Mouse (Mus musculus): ENCODE data around the gene Mybph. TPM values are rescaled to one million over a fixed set of nuclear protein-coding genes. Genes with fewer than 3 reads are reported as not detected.

Mybph gene
- polyA plus RNA-seq, 1 experiment from 2014 or later, result 6.1 TPM

DNA sequence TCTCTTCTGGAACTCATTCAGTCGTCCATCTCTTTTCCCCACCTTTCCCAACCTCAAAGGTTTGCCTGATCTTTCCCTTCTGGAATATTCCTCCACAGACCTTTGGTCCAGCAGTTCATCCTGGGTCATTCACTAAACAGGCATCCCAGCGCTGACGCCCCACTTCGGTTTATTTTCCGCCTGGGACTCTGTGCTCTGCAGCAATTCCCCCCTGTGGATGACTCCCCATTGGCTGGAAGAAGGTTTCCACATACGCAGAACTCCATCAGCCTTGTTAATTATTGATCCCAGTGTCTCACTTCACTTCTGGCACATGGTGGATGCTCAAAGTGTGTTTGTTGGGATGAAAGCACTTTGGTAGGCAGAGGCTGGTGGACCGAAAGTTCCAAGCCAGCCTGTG lies 29.8 kb upstream of the Mybph start:
- no peak for ATAC-seq (replicated peaks; ENCODE audit: low FRiP score)
- H3K9ac ChIP-seq, result no peak overlapping the region
- WGBS, result 77% methylated on average over 7 of the region's 7 CpGs

DNA sequence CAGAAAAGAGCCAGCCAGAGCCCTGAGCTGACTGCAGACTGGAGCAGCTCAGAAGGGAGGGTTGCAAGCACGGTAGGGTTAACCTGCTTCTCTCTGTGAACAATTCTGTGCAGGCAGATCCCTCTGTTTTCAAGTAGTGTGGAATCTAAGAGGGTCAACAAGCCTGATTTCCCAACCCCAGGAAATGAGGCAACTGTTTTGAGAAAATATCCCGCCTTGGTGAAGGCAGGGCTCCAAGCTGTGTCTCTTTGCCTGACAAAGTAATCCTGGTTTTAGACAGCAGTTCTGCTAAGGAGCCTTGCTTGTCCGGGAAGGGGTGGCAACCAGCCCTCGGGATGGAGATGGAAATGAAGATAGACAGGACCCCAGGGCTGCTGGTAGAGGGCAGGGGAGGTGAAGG lies 28.8 kb upstream of the Mybph start:
- no peak overlapping the region for H3K4me3 ChIP-seq (replicated peaks)
- H3K36me3 ChIP-seq, result no peaks in the 10 kb centered on the region
- 58% methylated on average over 4 of the region's 4 CpGs for WGBS
- H3K4me2 ChIP-seq, result no peak overlapping the region
- no peaks in the 10 kb centered on the region for H3K4me1 ChIP-seq
- no peaks in the 10 kb centered on the region for H3K9me3 ChIP-seq (replicated peaks)
- H3K27ac ChIP-seq, result no peak overlapping the region
- H3K9ac ChIP-seq, result no peak overlapping the region
- H3K27me3 ChIP-seq, result no peaks in the 10 kb centered on the region
- ATAC-seq (replicated peaks; ENCODE audit: low FRiP score), result no peak

More for the DNA sequence above, 29.8 kb upstream of the Mybph start:
- no peaks in the 10 kb centered on the region for H3K36me3 ChIP-seq
- no peaks in the 10 kb centered on the region for H3K27me3 ChIP-seq
- no peak overlapping the region for H3K4me2 ChIP-seq
- H3K4me1 ChIP-seq, result no peaks in the 10 kb centered on the region
- H3K9me3 ChIP-seq (replicated peaks), result no peaks in the 10 kb centered on the region
- no peak overlapping the region for H3K4me3 ChIP-seq (replicated peaks)
- no peak overlapping the region for H3K27ac ChIP-seq

DNA sequence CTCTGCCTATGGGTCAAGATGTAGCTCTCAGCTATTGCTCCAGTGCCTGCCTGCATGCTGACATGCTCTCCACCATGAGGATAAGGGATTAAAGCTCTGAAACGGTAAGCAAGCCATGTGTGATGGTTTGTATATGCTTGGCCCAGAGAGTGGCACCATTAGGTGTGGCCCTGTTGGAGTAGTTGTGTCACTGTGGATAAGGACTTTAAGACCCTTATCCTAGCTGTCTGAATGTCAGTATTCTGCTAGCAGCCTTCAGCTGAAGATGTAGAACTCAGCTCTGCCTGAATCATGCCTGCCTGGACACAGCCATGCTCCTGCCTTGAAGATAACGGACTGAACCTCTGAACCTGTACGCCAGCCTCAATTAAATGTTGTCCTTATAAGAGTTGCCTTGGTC lies 26.7 kb upstream of the Mybph start:
- no peaks in the 10 kb centered on the region for H3K4me1 ChIP-seq
- H3K4me2 ChIP-seq, result no peak overlapping the region
- no peak for ATAC-seq (replicated peaks; ENCODE audit: low FRiP score)
- H3K9ac ChIP-seq, result no peak overlapping the region
- H3K4me3 ChIP-seq (replicated peaks), result no peak overlapping the region
- H3K36me3 ChIP-seq, result no peaks in the 10 kb centered on the region
- H3K27me3 ChIP-seq, result no peaks in the 10 kb centered on the region
- WGBS, result 92% methylated on average over 3 of the region's 3 CpGs
- no peak overlapping the region for H3K27ac ChIP-seq
- no peaks in the 10 kb centered on the region for H3K9me3 ChIP-seq (replicated peaks)

DNA sequence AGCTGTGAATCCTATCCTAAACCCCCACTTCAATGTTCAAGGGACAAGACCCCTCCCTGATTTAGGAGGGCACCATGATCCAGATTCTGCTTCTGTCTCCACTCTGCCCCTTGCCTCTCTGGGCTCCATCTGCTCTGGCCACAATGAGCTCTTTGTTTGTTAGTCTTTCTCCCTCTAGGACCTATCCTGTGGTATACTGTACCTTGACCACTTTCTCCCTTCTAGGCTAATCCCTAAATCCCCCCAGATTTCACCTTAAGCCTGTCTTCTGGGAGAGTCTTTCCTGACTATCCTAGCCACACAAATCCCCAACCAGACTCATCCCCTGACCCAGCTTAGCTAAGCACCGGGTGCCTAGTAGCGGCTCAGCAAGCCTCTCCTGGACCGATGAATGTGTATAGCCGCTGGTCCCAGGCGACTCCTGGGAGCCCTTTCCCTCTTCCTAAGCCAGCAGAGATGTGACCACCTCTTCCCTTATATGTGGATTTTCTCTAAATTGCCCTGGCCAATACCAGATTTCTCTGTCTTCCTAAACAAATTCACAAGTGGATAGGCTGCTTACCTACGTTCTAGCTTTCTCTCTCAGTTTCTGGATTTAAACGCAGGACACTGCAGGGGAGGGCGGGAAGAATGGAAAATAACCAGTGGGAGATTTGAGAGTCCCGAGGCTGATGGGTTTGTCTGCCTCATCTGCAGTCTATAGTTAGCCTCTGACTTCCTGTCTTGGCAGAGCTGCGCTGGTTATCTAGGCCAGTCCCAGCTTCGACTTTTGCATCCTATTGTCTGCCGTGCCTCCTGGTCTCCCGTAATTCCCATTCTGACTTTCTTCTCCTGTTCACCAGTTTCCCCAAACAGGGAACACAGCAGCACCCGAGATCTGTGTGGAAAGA lies 25.6 kb upstream of the Mybph start:
- Histone ChIP-seq H3K4me3 (replicated peaks) (no peak overlapping the region), H3K9ac (no peak overlapping the region), H3K36me3 (no peaks in the 10 kb centered on the region), H3K27me3 (no peaks in the 10 kb centered on the region), H3K4me1 (no peaks in the 10 kb centered on the region), H3K9me3 (replicated peaks) (no peaks in the 10 kb centered on the region), H3K4me2 (no peak overlapping the region), H3K27ac (no peak overlapping the region)
- ATAC-seq (replicated peaks; ENCODE audit: low FRiP score), result no peak
- 64% methylated on average over 14 of the region's 14 CpGs for WGBS

DNA sequence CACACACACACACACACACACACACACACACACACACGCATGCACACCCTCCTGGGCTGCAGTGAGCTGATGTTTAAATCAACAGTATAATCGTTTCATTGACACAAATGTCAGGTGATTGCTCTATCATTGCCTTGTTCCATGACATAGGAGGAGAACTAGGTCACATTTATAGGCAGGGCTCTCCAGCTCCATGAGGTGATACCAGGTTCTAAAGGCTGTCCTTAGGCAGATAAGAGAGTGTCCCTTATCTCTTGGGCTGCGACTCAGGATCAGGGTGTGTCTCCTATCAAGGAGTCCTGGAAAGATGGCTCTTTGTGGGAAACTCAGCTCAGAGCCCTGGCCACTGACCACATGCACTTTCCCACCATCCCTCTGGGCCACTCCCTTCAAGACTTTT lies 24.7 kb upstream of the Mybph start:
- H3K9ac ChIP-seq, result no peak overlapping the region
- WGBS, result 93% methylated on average over 3 of the region's 3 CpGs
- H3K4me1 ChIP-seq, result no peaks in the 10 kb centered on the region
- H3K4me2 ChIP-seq, result no peak overlapping the region
- no peaks in the 10 kb centered on the region for H3K9me3 ChIP-seq (replicated peaks)
- no peaks in the 10 kb centered on the region for H3K27me3 ChIP-seq
- no peak overlapping the region for H3K4me3 ChIP-seq (replicated peaks)
- H3K36me3 ChIP-seq, result no peaks in the 10 kb centered on the region
- H3K27ac ChIP-seq, result no peak overlapping the region
- no peak for ATAC-seq (replicated peaks; ENCODE audit: low FRiP score)

DNA sequence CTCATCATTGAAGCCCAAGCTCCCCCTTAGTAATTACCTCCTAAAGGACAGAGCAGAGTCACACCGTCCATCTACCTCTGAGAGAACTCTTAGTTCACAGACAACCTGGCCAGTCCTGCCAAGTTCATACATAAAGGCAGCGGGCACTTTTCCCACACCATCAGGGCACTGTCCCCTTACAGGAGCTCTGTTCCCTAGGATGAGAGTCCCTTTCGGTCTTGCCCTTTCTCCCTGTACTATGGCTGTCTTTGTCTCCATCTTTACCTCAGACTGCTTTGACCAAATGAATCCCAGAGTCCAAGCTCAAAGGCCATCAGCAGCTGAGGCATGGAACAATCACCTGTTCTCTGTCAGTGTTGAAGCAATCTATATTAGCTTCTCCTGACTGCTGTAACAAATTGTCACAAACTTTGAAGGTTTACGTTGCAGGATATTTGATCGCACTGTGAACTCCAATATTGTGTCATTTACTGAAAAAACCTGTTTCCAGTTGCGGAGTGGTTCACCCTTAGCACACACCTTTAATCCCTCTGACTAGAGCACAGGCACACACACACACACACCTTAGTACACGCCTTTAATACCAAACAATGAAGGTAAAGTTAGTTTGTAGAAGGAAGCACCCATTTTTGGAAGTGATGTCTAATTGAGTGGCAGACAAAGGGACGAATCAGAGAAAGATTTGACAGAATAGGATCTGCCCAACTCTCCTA lies 24.1 kb upstream of the Mybph start:
- no peaks in the 10 kb centered on the region for H3K9me3 ChIP-seq (replicated peaks)
- H3K4me2 ChIP-seq, result no peak overlapping the region
- no peaks in the 10 kb centered on the region for H3K36me3 ChIP-seq
- H3K9ac ChIP-seq, result no peak overlapping the region
- no peak for ATAC-seq (replicated peaks; ENCODE audit: low FRiP score)
- no peaks in the 10 kb centered on the region for H3K4me1 ChIP-seq
- 93% methylated on average over 8 of the region's 8 CpGs for WGBS
- no peak overlapping the region for H3K4me3 ChIP-seq (replicated peaks)
- no peaks in the 10 kb centered on the region for H3K27me3 ChIP-seq
- no peak overlapping the region for H3K27ac ChIP-seq

DNA sequence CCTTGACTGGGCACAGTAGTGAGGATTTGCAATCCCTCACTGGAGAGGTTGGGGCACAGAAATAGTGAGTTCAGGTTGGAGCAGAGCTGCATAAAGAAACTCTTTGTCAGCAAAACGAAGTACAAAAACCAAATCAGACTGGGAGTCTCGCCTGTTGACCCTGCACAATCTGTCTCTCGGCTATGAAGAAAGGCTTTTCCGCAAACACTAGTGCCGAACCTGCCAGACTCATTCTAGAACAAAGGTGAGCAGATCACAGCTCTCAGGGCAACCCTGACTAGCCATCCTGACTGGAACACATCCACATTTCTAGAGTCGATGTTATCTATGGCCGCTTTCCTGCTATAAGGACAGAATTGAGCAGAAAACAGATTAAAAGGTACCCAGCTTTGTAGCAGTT lies 20.2 kb upstream of the Mybph start:
- H3K27me3 ChIP-seq, result no peaks in the 10 kb centered on the region
- H3K4me1 ChIP-seq, result 0 out of 2 replicates have a peak, but pooled peaks cover 4% of the 10 kb centered on the region
- H3K9ac ChIP-seq, result no peak overlapping the region
- no peaks in the 10 kb centered on the region for H3K9me3 ChIP-seq (replicated peaks)
- H3K36me3 ChIP-seq, result no peaks in the 10 kb centered on the region
- no peak overlapping the region for H3K27ac ChIP-seq
- no peak overlapping the region for H3K4me2 ChIP-seq
- WGBS, result 70% methylated on average over 7 of the region's 7 CpGs
- ATAC-seq (replicated peaks; ENCODE audit: low FRiP score), result no peak
- H3K4me3 ChIP-seq (replicated peaks), result no peak overlapping the region

DNA sequence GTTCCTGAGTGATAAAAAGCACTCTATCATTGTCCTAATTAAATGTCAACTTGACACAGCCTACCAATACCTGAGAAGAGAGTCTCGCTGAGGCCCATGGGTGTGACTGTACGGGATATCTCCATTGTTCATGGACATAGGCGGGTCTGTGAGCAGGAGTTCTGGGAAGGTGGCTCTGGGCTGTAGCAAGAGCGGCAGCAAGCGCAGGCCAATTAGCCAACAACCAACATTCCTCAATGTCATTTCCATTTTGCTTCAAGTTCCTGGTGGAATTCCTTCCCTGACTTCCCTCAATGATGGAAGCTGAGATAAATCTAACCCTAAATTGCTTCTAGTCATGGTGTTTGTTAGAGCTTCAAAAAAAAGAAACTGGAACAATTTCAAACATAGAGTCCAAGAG lies 15.3 kb upstream of the Mybph start:
- H3K36me3 ChIP-seq, result no peaks in the 10 kb centered on the region
- H3K9me3 ChIP-seq (replicated peaks), result no peaks in the 10 kb centered on the region
- WGBS, result 83% methylated on average over 5 of the region's 5 CpGs
- ATAC-seq (replicated peaks; ENCODE audit: low FRiP score), result no peak
- no peak overlapping the region for H3K9ac ChIP-seq
- H3K27ac ChIP-seq, result no peak overlapping the region
- H3K4me2 ChIP-seq, result no peak overlapping the region
- H3K27me3 ChIP-seq, result no peaks in the 10 kb centered on the region
- 0 out of 2 replicates have a peak, but pooled peaks cover 8% of the 10 kb centered on the region for H3K4me1 ChIP-seq
- H3K4me3 ChIP-seq (replicated peaks), result no peak overlapping the region

DNA sequence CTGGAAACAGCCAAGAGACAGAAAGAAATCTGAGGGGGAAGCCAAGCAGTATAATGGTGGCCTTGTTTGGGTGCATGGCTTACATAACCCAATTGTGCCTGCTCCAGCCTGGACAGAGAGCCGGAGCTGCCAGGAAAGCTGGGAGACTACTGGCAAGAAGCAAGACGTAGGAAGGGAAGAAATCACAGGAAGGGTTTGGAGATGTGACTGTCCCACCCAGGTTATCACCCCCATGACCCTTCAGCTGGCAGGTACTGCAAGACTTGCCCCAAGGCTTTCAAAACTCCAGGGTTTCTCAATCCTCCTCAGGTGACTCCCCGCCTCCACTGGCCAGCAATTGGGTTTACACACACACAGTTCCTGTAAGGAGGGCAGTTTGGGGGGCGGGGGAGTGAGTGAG lies 11.2 kb upstream of the Mybph start, which contains the start of gene Chil1:
Gene Chil1 (plus strand): TSS at position 152 of the 400 bp plus-strand sequence.
- no peak within 1 kb of the TSS for H3K27ac ChIP-seq
- H3K9ac ChIP-seq, result no peak within 1 kb of the TSS
- H3K4me1 ChIP-seq, result 0 out of 2 replicates have a peak, but pooled peaks cover 4% of the 10 kb centered on the region
- no peak within 1 kb of the TSS for H3K4me3 ChIP-seq (replicated peaks)
- no peaks in the 10 kb centered on the region for H3K9me3 ChIP-seq (replicated peaks)
- 56% methylated on average over 4 of the region's 4 CpGs for WGBS
- ATAC-seq (replicated peaks; ENCODE audit: low FRiP score), result 0 out of 2 replicates have a peak, but pooled peaks have one; percentile 22
- H3K36me3 ChIP-seq, result no peaks in the 10 kb centered on the region
- peaks cover 2% of the 10 kb centered on the region; the same call in 1 of the 2 replicates for H3K27me3 ChIP-seq
- no peak within 1 kb of the TSS for H3K4me2 ChIP-seq

DNA sequence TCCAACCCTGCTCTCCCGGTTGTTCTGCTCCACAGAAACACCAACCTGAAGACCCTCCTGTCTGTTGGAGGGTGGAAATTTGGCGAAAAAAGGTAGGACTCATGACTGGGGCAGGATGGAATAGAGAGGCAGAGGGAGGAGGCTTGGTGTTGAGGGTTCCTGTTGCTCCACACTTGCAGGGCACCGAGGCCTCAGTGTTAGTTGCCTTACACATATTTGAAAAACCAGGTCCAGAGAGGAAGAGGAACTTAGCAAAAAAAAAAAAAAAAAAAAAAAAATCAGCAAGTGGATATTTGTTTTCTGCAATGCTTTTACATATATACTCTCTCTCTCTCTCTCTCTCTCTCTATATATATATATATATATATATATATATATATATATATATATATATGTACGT lies 9.2 kb upstream of the Mybph start:
- peaks cover 5% of the 10 kb centered on the region; the same call in 1 of the 2 replicates for H3K4me1 ChIP-seq
- no peaks in the 10 kb centered on the region for H3K36me3 ChIP-seq
- no peak overlapping the region for H3K27ac ChIP-seq
- H3K9me3 ChIP-seq (replicated peaks), result no peaks in the 10 kb centered on the region
- 85% methylated on average over 4 of the region's 4 CpGs for WGBS
- H3K27me3 ChIP-seq, result peaks cover 6% of the 10 kb centered on the region; the same call in 1 of the 2 replicates
- H3K4me3 ChIP-seq (replicated peaks), result no peak overlapping the region
- no peak overlapping the region for H3K9ac ChIP-seq
- ATAC-seq (replicated peaks; ENCODE audit: low FRiP score), result no peak
- no peak overlapping the region for H3K4me2 ChIP-seq

DNA sequence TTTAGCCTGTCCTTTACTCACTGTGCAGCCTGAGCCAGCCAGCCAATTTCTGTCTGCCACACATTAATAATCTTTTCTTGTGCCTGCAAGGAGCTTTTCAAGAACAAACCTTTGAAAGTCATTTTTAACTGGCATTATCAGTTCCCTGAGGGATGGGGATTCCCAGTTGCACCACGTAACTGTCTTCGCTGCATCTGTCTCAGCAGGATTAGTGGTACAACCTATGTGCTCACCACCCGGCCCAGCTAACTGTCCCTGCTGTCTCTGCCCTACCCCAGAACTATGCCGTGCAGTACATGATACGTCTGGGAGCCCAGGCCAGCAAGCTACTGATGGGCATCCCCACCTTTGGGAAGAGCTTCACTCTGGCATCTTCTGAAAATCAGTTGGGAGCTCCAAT lies 5.0 kb upstream of the Mybph start:
- Histone ChIP-seq H3K4me2 (no peak overlapping the region), H3K4me1 (peaks cover 11% of the 10 kb centered on the region), H3K9ac (no peak overlapping the region), H3K9me3 (replicated peaks) (no peaks in the 10 kb centered on the region), H3K36me3 (no peaks in the 10 kb centered on the region), H3K27me3 (peaks cover 17% of the 10 kb centered on the region), H3K27ac (no peak overlapping the region), H3K4me3 (replicated peaks) (no peak overlapping the region)
- 89% methylated on average over 5 of the region's 5 CpGs for WGBS
- no peak for ATAC-seq (replicated peaks; ENCODE audit: low FRiP score)

DNA sequence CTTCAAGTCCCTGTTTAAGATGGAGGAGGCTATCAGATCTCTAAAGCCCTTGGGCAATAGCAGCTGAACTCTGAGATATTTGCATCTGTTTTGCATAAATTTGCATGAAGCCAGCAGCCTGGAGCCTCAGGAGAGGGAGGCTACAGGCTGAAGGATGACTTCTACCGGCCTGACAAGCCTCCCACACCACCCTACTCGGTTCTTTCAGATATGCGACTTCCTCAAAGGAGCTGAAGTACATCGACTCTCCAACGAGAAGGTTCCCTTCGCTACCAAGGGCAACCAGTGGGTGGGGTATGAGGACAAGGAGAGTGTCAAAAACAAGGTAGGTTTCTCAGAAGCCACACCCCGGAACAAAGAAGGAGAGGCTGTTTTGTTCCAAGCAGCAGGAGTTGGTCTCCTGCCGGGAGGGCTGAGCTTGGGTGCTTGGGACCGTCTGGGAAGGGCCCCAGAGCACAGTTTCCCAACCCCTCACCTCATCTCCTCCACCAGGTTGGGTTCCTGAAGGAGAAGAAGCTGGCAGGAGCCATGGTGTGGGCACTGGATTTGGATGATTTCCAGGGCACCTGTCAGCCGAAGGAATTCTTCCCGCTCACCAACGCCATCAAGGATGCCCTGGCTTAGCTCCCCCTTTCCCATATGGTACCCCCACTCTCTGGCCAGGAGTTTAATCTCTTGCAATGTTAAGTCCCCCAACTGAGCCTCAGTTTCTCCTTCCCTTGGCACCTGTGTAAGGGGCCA lies 4.1 kb upstream of the Mybph start:
- no peaks in the 10 kb centered on the region for H3K9me3 ChIP-seq (replicated peaks)
- H3K27me3 ChIP-seq, result peaks cover 17% of the 10 kb centered on the region
- WGBS, result 32% methylated on average over 12 of the region's 12 CpGs
- H3K4me3 ChIP-seq (replicated peaks), result no peak overlapping the region
- no peaks in the 10 kb centered on the region for H3K36me3 ChIP-seq
- H3K4me1 ChIP-seq, result peaks cover 21% of the 10 kb centered on the region
- no peak for ATAC-seq (replicated peaks; ENCODE audit: low FRiP score)
- no peak overlapping the region for H3K4me2 ChIP-seq
- H3K9ac ChIP-seq, result no peak overlapping the region
- no peak overlapping the region for H3K27ac ChIP-seq
